Comparison of ENCODE assay signal across 23 mouse cellular contexts in genomic region chr3:104654219-104654618, GRCm38 (mm10).
"Had no signal": no experiment of that assay in that cellular context is flagged by ENCODE, and none has a peak within 500 bp of the region (broad histone marks: within the 10 kb centered on the region; RNA-seq: fewer than 3 reads in every experiment).

No protein-coding gene starts in this region.

- H3K27me3 ChIP-seq: intestine, embryonic 15.5 days; kidney, embryonic 15.5 days; limb, embryonic 13.5 days; midbrain, embryonic 13.5 days; neural tube, embryonic 13.5 days; stomach, embryonic 15.5 days had no signal

- H3K4me3 ChIP-seq: intestine, embryonic 15.5 days; kidney, embryonic 15.5 days; limb, embryonic 10.5 days; limb, embryonic 13.5 days; midbrain, embryonic 10.5 days; midbrain, embryonic 13.5 days; myocyte; neural tube, embryonic 13.5 days; stomach, embryonic 15.5 days had no signal

- H3K9ac ChIP-seq: intestine, embryonic 15.5 days; kidney, embryonic 15.5 days; limb, embryonic 13.5 days; liver, embryonic 14.5 days; midbrain, embryonic 13.5 days; neural tube, embryonic 13.5 days; stomach, embryonic 15.5 days had no signal

- H3K9me3 ChIP-seq: intestine, embryonic 15.5 days; kidney, embryonic 15.5 days; limb, embryonic 10.5 days; limb, embryonic 13.5 days; midbrain, embryonic 10.5 days; midbrain, embryonic 13.5 days; neural tube, embryonic 13.5 days; stomach, embryonic 15.5 days had no signal

- DNase-seq: kidney, adult 11 months; kidney, adult 8-10 months; kidney, postnatal 10 days; liver; lung, adult 2 months; lung, postnatal 14 days; lung, postnatal 4 days; retina, postnatal 1 day; right cerebral cortex, postnatal 25 days; thymus, adult 2 months; thymus, postnatal 14 days; thymus, postnatal 4 days had no signal

- H3K4me2 ChIP-seq: intestine, embryonic 15.5 days; kidney, embryonic 15.5 days; limb, embryonic 13.5 days; midbrain, embryonic 13.5 days; neural tube, embryonic 13.5 days; stomach, embryonic 15.5 days had no signal

- H3K4me1 ChIP-seq: intestine, embryonic 15.5 days; limb, embryonic 10.5 days; midbrain, embryonic 10.5 days; midbrain, embryonic 13.5 days; neural tube, embryonic 13.5 days; stomach, embryonic 15.5 days had no signal

- H3K27ac ChIP-seq: intestine, embryonic 15.5 days; kidney, embryonic 15.5 days; limb, embryonic 10.5 days; limb, embryonic 13.5 days; liver, embryonic 14.5 days; midbrain, embryonic 10.5 days; midbrain, embryonic 13.5 days; neural tube, embryonic 13.5 days; stomach, embryonic 15.5 days had no signal

- ATAC-seq: intestine, embryonic 15.5 days; midbrain, embryonic 13.5 days; midbrain, embryonic 16.5 days had no signal
